Mouse (Mus musculus) limb, embryonic 13.5 days (tissue): ENCODE data around the gene Snx4. TPM values are rescaled to one million over a fixed set of nuclear protein-coding genes. Genes with fewer than 3 reads are reported as not detected.
"Not testable (repeated sequence)": the region's sequence is repeated elsewhere in the genome, so short reads cannot be mapped to it uniquely, and the experiment has no call there.

Source experiments
- ATAC-seq: fragments of 200-750 bp; cut with Nextera tagmentation; 2 replicates; pipeline ENCODE4 v1.8.0; 2017; ENCODE audit warnings: low read depth, moderate number of reproducible peaks, moderate TSS enrichment; ENCODE audit not compliant: low FRiP score
- H3K27ac ChIP-seq: fragments of 300-500 bp; sonication (generic); 2 replicates; pipeline ENCODE4 v1.5.1; 2015; ENCODE audit warnings: inconsistent platforms, mild to moderate bottlenecking, moderate library complexity
- H3K27me3 ChIP-seq: fragments of 300-500 bp; sonication (generic); 2 replicates; pipeline ENCODE4 v1.6.1; 2015; ENCODE audit warnings: mild to moderate bottlenecking, inconsistent platforms
- H3K36me3 ChIP-seq: fragments of 300-500 bp; sonication (generic); 2 replicates; pipeline ENCODE4 v1.6.1; 2015; ENCODE audit warnings: inconsistent platforms, mild to moderate bottlenecking, moderate library complexity
- H3K4me1 ChIP-seq: fragments of 300-500 bp; sonication (generic); 2 replicates; pipeline ENCODE4 v1.6.1; 2015; ENCODE audit warnings: inconsistent platforms
- H3K4me2 ChIP-seq: fragments of 300-500 bp; sonication (generic); replicated peaks from 2 replicates; pipeline ENCODE4 v1.6.1; 2015; ENCODE audit warnings: inconsistent platforms, mild to moderate bottlenecking, moderate library complexity
- H3K4me3 ChIP-seq: fragments of 300-500 bp; sonication (generic); 2 replicates; pipeline ENCODE4 v1.5.1; 2015; ENCODE audit warnings: moderate library complexity, mild to moderate bottlenecking, inconsistent platforms
- H3K9ac ChIP-seq: fragments of 300-500 bp; sonication (generic); 2 replicates; pipeline ENCODE4 v1.6.1; 2015; ENCODE audit warnings: mild to moderate bottlenecking, inconsistent platforms
- H3K9me3 ChIP-seq: fragments of 300-500 bp; sonication (generic); 2 replicates; pipeline ENCODE4 v1.6.1; 2016; ENCODE audit warnings: inconsistent platforms
- WGBS: fragments of 180-500 bp; shearing (Covaris S2); methylation state at CpG from one replicate; pipeline ENCODE4 v1.1.7; 2015; 5-methylcytosine and 5-hydroxymethylcytosine counted together
- polyA plus RNA-seq: library from polyadenylated mRNA; unstranded; fragments of >200 nt; fragmentation: Nextera tagmentation; extraction: Ambion mirVana; gene quantifications from 2 replicates; pipeline ENCODE4 v1.2.1, GENCODE M21; 2015

Snx4 gene
- polyA plus RNA-seq = 89.2 and 90.0 TPM in 2 replicates

- Histone ChIP-seq H3K27me3 (no peaks in the 10 kb centered on the region), H3K36me3 (peaks cover 3% of the 10 kb centered on the region; the same call in 1 of the 2 replicates), H3K4me3 (peak within 1 kb of the TSS; percentile 93), H3K9ac (peak within 1 kb of the TSS; percentile 94), H3K27ac (peak within 1 kb of the TSS; percentile 78), H3K9me3 (no peaks in the 10 kb centered on the region), H3K4me2 (peak within 1 kb of the TSS; percentile 68), H3K4me1 (peaks cover 14% of the 10 kb centered on the region)
- WGBS = under 1% methylated on average over 67 of the region's 72 CpGs
- peak; percentile 93 for ATAC-seq
These were observed at the start of gene Snx4 for GRCm38 (mm10) chr16:33251194-33252051. Gene Snx4, plus strand, starts transcription at chr16:33251442.

GRCm38 (mm10) chr16:33210812-33211211 lies 40.4 kb upstream of the Snx4 start:
- 77% methylated on average over 2 of the region's 2 CpGs for whole genome bisulfite sequencing

GRCm38 (mm10) chr16:33216313-33217003 lies 34.8 kb upstream of the Snx4 start:
- WGBS = 82% methylated on average over 9 of the region's 9 CpGs

More at GRCm38 (mm10) chr16:33210812-33211211, 40.4 kb upstream of the Snx4 start:
- H3K36me3 ChIP-seq = peaks cover 72% of the 10 kb centered on the region
- H3K27ac ChIP-seq = no peak overlapping the region
- no peaks in the 10 kb centered on the region for H3K4me1 ChIP-seq
- H3K9ac ChIP-seq = no peak overlapping the region
- 0 out of 2 replicates have a peak, but pooled peaks cover 3% of the 10 kb centered on the region for H3K9me3 ChIP-seq
- no peak overlapping the region for H3K4me3 ChIP-seq
- ATAC-seq = no peak
- no peaks in the 10 kb centered on the region for H3K27me3 ChIP-seq
- no peak overlapping the region for H3K4me2 ChIP-seq

GRCm38 (mm10) chr16:33217553-33218085 lies 33.6 kb upstream of the Snx4 start:
- not testable (repeated sequence) for H3K4me3 ChIP-seq, H3K27ac ChIP-seq, H3K9ac ChIP-seq, H3K4me1 ChIP-seq, ATAC-seq, H3K27me3 ChIP-seq, H3K4me2 ChIP-seq, H3K9me3 ChIP-seq
- peaks cover 53% of the 10 kb centered on the region for H3K36me3 ChIP-seq
- 53% methylated on average over 3 of the region's 3 CpGs for WGBS

More at GRCm38 (mm10) chr16:33216313-33217003, 34.8 kb upstream of the Snx4 start:
- no peaks in the 10 kb centered on the region for H3K4me1 ChIP-seq
- no peak for ATAC-seq
- no peaks in the 10 kb centered on the region for H3K9me3 ChIP-seq
- H3K4me3 ChIP-seq = no peak overlapping the region
- no peak overlapping the region for H3K4me2 ChIP-seq
- peaks cover 56% of the 10 kb centered on the region for H3K36me3 ChIP-seq
- H3K9ac ChIP-seq = no peak overlapping the region
- no peak overlapping the region for H3K27ac ChIP-seq
- H3K27me3 ChIP-seq = no peaks in the 10 kb centered on the region

- Histone ChIP-seq H3K4me2 (no peak overlapping the region), H3K9me3 (no peaks in the 10 kb centered on the region), H3K4me3 (no peak overlapping the region), H3K27ac (no peak overlapping the region), H3K9ac (no peak overlapping the region), H3K27me3 (no peaks in the 10 kb centered on the region), H3K36me3 (peaks cover 58% of the 10 kb centered on the region), H3K4me1 (no peaks in the 10 kb centered on the region)
- 89% methylated on average over 3 of the region's 3 CpGs for WGBS
- ATAC-seq = no peak
These were observed 28.8 kb upstream of the Snx4 start for GRCm38 (mm10) chr16:33222482-33222881.

- Histone ChIP-seq H3K4me1 (no peaks in the 10 kb centered on the region), H3K4me3 (no peak overlapping the region), H3K27me3 (no peaks in the 10 kb centered on the region), H3K4me2 (no peak overlapping the region), H3K27ac (no peak overlapping the region), H3K9me3 (no peaks in the 10 kb centered on the region), H3K36me3 (peaks cover 66% of the 10 kb centered on the region), H3K9ac (no peak overlapping the region)
- ATAC-seq = no peak
- 85% methylated on average over 5 of the region's 5 CpGs for WGBS
These were observed 26.9 kb upstream of the Snx4 start for GRCm38 (mm10) chr16:33224381-33224780.

GRCm38 (mm10) chr16:33234128-33234527 lies 17.1 kb upstream of the Snx4 start:
- Histone ChIP-seq H3K36me3 (peaks cover 88% of the 10 kb centered on the region), H3K27ac (no peak overlapping the region), H3K27me3 (no peaks in the 10 kb centered on the region), H3K4me1 (0 out of 2 replicates have a peak, but pooled peaks cover 5% of the 10 kb centered on the region), H3K9ac (no peak overlapping the region), H3K4me3 (no peak overlapping the region), H3K9me3 (no peaks in the 10 kb centered on the region), H3K4me2 (no peak overlapping the region)
- 75% methylated on average over 12 of the region's 12 CpGs for WGBS
- ATAC-seq = no peak

- ATAC-seq = no peak
- Histone ChIP-seq H3K27me3 (no peaks in the 10 kb centered on the region), H3K27ac (no peak overlapping the region), H3K9me3 (no peaks in the 10 kb centered on the region), H3K9ac (no peak overlapping the region), H3K36me3 (peaks cover 86% of the 10 kb centered on the region), H3K4me1 (0 out of 2 replicates have a peak, but pooled peaks cover 5% of the 10 kb centered on the region), H3K4me3 (no peak overlapping the region), H3K4me2 (no peak overlapping the region)
- 85% methylated on average over 6 of the region's 6 CpGs for WGBS
These were observed 15.1 kb upstream of the Snx4 start for GRCm38 (mm10) chr16:33236151-33236550.

- Histone ChIP-seq H3K4me1 (no peaks in the 10 kb centered on the region), H3K4me2 (no peak overlapping the region), H3K9ac (no peak overlapping the region), H3K36me3 (peaks cover 91% of the 10 kb centered on the region), H3K27me3 (no peaks in the 10 kb centered on the region), H3K27ac (no peak overlapping the region), H3K4me3 (no peak overlapping the region), H3K9me3 (no peaks in the 10 kb centered on the region)
- 95% methylated on average over 2 of the region's 2 CpGs for WGBS
- no peak for ATAC-seq
These were observed 11.9 kb upstream of the Snx4 start for GRCm38 (mm10) chr16:33239305-33239704.

GRCm38 (mm10) chr16:33242046-33242445 lies 9.2 kb upstream of the Snx4 start:
- 89% methylated on average over 6 of the region's 6 CpGs for WGBS
- Histone ChIP-seq H3K36me3 (peaks cover 74% of the 10 kb centered on the region), H3K9ac (no peak overlapping the region), H3K4me3 (no peak overlapping the region), H3K9me3 (no peaks in the 10 kb centered on the region), H3K27me3 (no peaks in the 10 kb centered on the region), H3K4me1 (no peaks in the 10 kb centered on the region), H3K27ac (no peak overlapping the region), H3K4me2 (no peak overlapping the region)
- no peak for ATAC-seq

- no peak for ATAC-seq
- Histone ChIP-seq H3K4me2 (no peak overlapping the region), H3K4me3 (no peak overlapping the region), H3K36me3 (peaks cover 56% of the 10 kb centered on the region), H3K27ac (no peak overlapping the region), H3K9ac (no peak overlapping the region), H3K9me3 (no peaks in the 10 kb centered on the region), H3K27me3 (no peaks in the 10 kb centered on the region), H3K4me1 (no peaks in the 10 kb centered on the region)
- WGBS = 87% methylated on average over 6 of the region's 6 CpGs
These were observed 7.0 kb upstream of the Snx4 start for GRCm38 (mm10) chr16:33244136-33244691.
